Mouse (Mus musculus) intestine, postnatal 0 days (tissue): Measurements from ENCODE around the gene Ros1. TPM values are rescaled to one million over a fixed set of nuclear protein-coding genes. Genes with fewer than 3 reads are reported as not detected.

Source experiments
- ATAC-seq: fragments of 200-750 bp; cut with Nextera tagmentation; 2 replicates; pipeline ENCODE4 v1.8.0; 2017; ENCODE audit warnings: mild to moderate bottlenecking, moderate TSS enrichment, moderate library complexity
- H3K27ac ChIP-seq: fragments of 300-500 bp; sonication (generic); 2 replicates; pipeline ENCODE4 v1.5.1; 2014; ENCODE audit warnings: mild to moderate bottlenecking, low read depth, low read length, moderate library complexity
- H3K27me3 ChIP-seq: fragments of 300-500 bp; sonication (generic); replicated peaks from 2 replicates; pipeline ENCODE4 v1.6.1; 2014; ENCODE audit warnings: low read length, mixed read lengths; ENCODE audit not compliant: control insufficient read depth, insufficient read depth
- H3K36me3 ChIP-seq: fragments of 300-500 bp; sonication (generic); 2 replicates; pipeline ENCODE4 v1.6.1; 2014; ENCODE audit warnings: mild to moderate bottlenecking, moderate library complexity; ENCODE audit not compliant: control insufficient read depth, insufficient read depth
- H3K4me1 ChIP-seq: fragments of 300-500 bp; sonication (generic); replicated peaks from 2 replicates; pipeline ENCODE4 v1.6.1; 2014; ENCODE audit warnings: antibody characterized with exemption, low read length, mixed read lengths; ENCODE audit not compliant: control insufficient read depth, insufficient read depth
- H3K4me2 ChIP-seq: fragments of 300-500 bp; sonication (generic); replicated peaks from 2 replicates; pipeline ENCODE4 v1.6.1; 2014; ENCODE audit warnings: low read depth, mild to moderate bottlenecking, moderate library complexity
- H3K4me3 ChIP-seq: fragments of 300-500 bp; sonication (generic); 2 replicates; pipeline ENCODE4 v1.5.1; 2014; ENCODE audit warnings: low read depth, low read length
- H3K9ac ChIP-seq: fragments of 300-500 bp; sonication (generic); 2 replicates; pipeline ENCODE4 v1.6.1; 2014; ENCODE audit warnings: mild to moderate bottlenecking, low read depth, low read length
- H3K9me3 ChIP-seq: fragments of 300-500 bp; sonication (generic); 2 replicates; pipeline ENCODE4 v1.6.1; 2016; ENCODE audit warnings: mixed run types; ENCODE audit not compliant: control insufficient read depth
- CTCF ChIP-seq: sonication (generic); IDR thresholded peaks from 2 replicates; pipeline ENCODE4 v1.5.1; 2016; ENCODE audit warnings: low read depth, mild to moderate bottlenecking, control low read depth, antibody characterized with exemption, moderate library complexity
- WGBS: fragments of 180-500 bp; shearing (Covaris S2); extraction: QIAGEN DNeasy Blood & Tissue Kit; methylation state at CpG from one replicate; pipeline ENCODE4 v1.1.7; 2014; 5-methylcytosine and 5-hydroxymethylcytosine counted together
- polyA plus RNA-seq: library from polyadenylated mRNA; unstranded; fragments of >200 nt; fragmentation: Nextera tagmentation; extraction: Ambion mirVana; gene quantifications from 2 replicates; pipeline ENCODE4 v1.2.1, GENCODE M21; 2015

The Ros1 gene
- polyA plus RNA-seq, 1 experiment from 2014 or later, result 7.8 TPM

- Histone ChIP-seq H3K9me3 (no peaks in the 10 kb centered on the region), H3K27ac (no peak overlapping the region; the same call in 1 of the 2 replicates), H3K4me3 (no peak overlapping the region), H3K9ac (no peak overlapping the region), H3K4me2 (no peak overlapping the region), H3K27me3 (no peaks in the 10 kb centered on the region), H3K36me3 (no peaks in the 10 kb centered on the region), H3K4me1 (0 out of 2 replicates have a peak, but pooled peaks cover 2% of the 10 kb centered on the region)
- ATAC-seq, result 0 out of 2 replicates have a peak, but pooled peaks have one; percentile 15
- 96% methylated on average over 1 of the region's 1 CpGs for WGBS
- TF ChIP-seq CTCF, result no peak
Observed at GRCm38 (mm10) chr10:52170489-52170888, 24.6 kb downstream of the Ros1 start.

DNA sequence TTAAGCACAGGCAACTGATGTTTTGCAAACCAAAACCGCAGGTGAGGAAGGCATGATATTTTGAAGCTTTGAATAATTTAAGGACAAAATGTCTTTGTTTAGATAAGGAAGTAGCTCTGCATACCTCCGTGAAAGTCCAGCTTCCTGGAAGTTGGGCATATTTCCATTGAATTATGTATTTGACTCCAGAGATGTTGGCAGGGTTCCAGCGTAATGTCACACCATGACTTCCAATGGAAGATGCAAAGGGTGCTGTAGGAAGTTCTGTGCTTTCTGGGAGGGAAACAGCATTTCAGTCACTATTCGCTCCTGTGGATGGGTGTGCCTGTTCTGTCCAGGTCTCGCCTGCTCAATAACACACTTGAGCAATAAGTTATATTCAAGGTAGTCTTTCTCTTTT is 25.2 kb downstream of the Ros1 start:
- no peak for TF ChIP-seq CTCF
- Histone ChIP-seq H3K9me3 (no peaks in the 10 kb centered on the region), H3K4me2 (no peak overlapping the region), H3K27ac (no peak overlapping the region), H3K27me3 (no peaks in the 10 kb centered on the region), H3K4me3 (no peak overlapping the region), H3K4me1 (0 out of 2 replicates have a peak, but pooled peaks cover under 1% of the 10 kb centered on the region), H3K9ac (no peak overlapping the region), H3K36me3 (no peaks in the 10 kb centered on the region)
- 49% methylated on average over 5 of the region's 5 CpGs for WGBS
- ATAC-seq, result no peak

DNA sequence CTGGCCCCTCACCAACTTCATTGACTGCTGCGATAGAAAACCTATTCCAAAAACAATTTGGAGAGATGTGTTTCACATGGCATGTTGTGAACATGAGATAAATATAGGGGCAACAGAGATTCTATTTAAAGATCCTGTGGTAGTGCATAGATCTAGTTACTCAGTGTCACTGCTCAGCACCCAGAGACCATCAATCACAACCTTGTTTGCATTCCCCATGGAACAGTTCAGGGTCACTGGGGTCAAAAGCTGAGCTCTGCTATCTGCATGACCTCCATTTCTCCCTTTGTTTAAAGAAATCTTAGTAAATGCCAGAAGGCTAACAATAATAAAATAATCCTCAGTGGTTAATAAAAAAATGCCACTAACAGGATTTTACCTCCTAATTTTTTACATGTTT is 29.7 kb downstream of the Ros1 start:
- H3K9ac ChIP-seq, result no peak overlapping the region
- no peak overlapping the region for H3K4me2 ChIP-seq
- H3K9me3 ChIP-seq, result no peaks in the 10 kb centered on the region
- no peaks in the 10 kb centered on the region for H3K4me1 ChIP-seq
- 35% methylated on average over 1 of the region's 1 CpGs for WGBS
- TF ChIP-seq CTCF, result no peak
- no peaks in the 10 kb centered on the region for H3K27me3 ChIP-seq
- H3K27ac ChIP-seq, result no peak overlapping the region
- H3K4me3 ChIP-seq, result no peak overlapping the region
- no peaks in the 10 kb centered on the region for H3K36me3 ChIP-seq
- ATAC-seq, result no peak

DNA sequence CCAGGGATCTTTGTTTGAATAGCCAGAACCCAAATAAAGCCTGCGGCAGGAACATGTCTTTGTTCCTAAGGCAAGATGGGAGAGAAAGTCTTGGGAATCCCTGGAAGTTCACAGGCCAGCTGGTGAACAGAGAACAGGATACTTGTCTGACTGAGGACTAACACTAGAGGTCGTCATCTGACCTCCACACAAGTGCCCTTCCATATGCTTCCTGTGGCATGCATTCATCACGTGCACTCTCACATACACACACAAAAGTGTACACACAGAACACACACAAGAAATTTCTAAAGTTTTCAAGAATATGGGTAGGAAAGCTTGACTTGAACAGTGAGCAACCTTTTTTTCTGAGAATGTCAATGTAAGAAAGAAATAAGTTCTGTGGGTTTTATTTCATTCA is 34.4 kb downstream of the Ros1 start:
- no peaks in the 10 kb centered on the region for H3K4me1 ChIP-seq
- H3K27ac ChIP-seq, result no peak overlapping the region
- H3K4me3 ChIP-seq, result no peak overlapping the region
- no peaks in the 10 kb centered on the region for H3K36me3 ChIP-seq
- ATAC-seq, result no peak
- TF ChIP-seq CTCF, result peak; percentile 55
- no peaks in the 10 kb centered on the region for H3K27me3 ChIP-seq
- no peak overlapping the region for H3K4me2 ChIP-seq
- WGBS, result 57% methylated on average over 3 of the region's 3 CpGs
- H3K9ac ChIP-seq, result no peak overlapping the region
- H3K9me3 ChIP-seq, result no peaks in the 10 kb centered on the region

- no peak overlapping the region for H3K27ac ChIP-seq
- 89% methylated on average over 3 of the region's 3 CpGs for WGBS
- H3K36me3 ChIP-seq, result peaks cover 5% of the 10 kb centered on the region; the same call in 1 of the 2 replicates
- no peaks in the 10 kb centered on the region for H3K4me1 ChIP-seq
- no peak overlapping the region for H3K4me3 ChIP-seq
- no peak for ATAC-seq
- no peak overlapping the region for H3K4me2 ChIP-seq
- no peak overlapping the region for H3K9ac ChIP-seq
- H3K27me3 ChIP-seq, result no peaks in the 10 kb centered on the region
- TF ChIP-seq CTCF, result no peak
- H3K9me3 ChIP-seq, result no peaks in the 10 kb centered on the region
Observed at GRCm38 (mm10) chr10:52159704-52160103, 35.3 kb downstream of the Ros1 start.

- WGBS, result 13% methylated on average over 4 of the region's 4 CpGs
Observed at GRCm38 (mm10) chr10:52133354-52134074, 61.5 kb downstream of the Ros1 start.

More at GRCm38 (mm10) chr10:52133354-52134074, 61.5 kb downstream of the Ros1 start:
- H3K27me3 ChIP-seq, result no peaks in the 10 kb centered on the region
- H3K27ac ChIP-seq, result no peak overlapping the region
- H3K4me2 ChIP-seq, result no peak overlapping the region
- no peaks in the 10 kb centered on the region for H3K36me3 ChIP-seq
- no peak for TF ChIP-seq CTCF
- H3K9ac ChIP-seq, result no peak overlapping the region
- ATAC-seq, result peak; percentile 90
- H3K4me1 ChIP-seq, result 0 out of 2 replicates have a peak, but pooled peaks cover 2% of the 10 kb centered on the region
- no peak overlapping the region for H3K4me3 ChIP-seq
- no peaks in the 10 kb centered on the region for H3K9me3 ChIP-seq
